Mouse (Mus musculus): ENCODE measurements at regions not wholly inside any gene's neighbourhood (a gene's known extent, or its start where the extent isn't known, plus 50 kb on each side); places are given as distances from the start of the nearest gene placed in this dataset.
A peak's percentile ranks its signal among the peaks of the same experiment; 100 is the strongest.

DNA sequence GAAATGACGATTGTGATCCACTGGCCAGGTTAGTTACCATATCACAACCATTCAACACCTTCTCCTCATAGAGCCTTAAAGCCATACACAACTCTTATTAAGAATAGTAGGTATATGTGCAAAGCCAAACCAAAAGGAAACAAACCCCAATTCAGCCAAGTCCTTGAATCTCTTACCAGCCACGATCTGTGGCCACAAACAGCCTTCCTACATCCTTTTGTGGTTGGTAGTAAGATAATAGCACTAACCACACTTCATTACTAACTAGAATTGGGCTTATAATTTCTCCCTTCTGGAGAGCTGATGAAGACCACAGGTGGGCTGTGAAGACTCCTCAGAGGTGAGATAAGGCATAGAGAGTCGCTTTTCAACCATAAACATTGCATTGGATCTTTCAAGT lies 136.9 kb upstream of the Bank1 start:
- Histone ChIP-seq H3K27me3 (ENCODE audit: control insufficient read depth, insufficient read depth, low read length) (no peaks in the 10 kb centered on the region), H3K36me3 (ENCODE audit: control insufficient read depth, insufficient read depth, low read length) (no peaks in the 10 kb centered on the region), H3K4me3 (ENCODE audit: control insufficient read depth, low read depth, low read length) (no peak overlapping the region), H3K4me1 (ENCODE audit: control insufficient read depth, insufficient read depth, low read length) (no peaks in the 10 kb centered on the region), H3K27ac (ENCODE audit: control insufficient read depth, insufficient read depth, low read depth, low read length) (no peak overlapping the region)
- TF ChIP-seq CTCF (IDR thresholded peaks at IDR 0.05; ENCODE audit: control insufficient read depth, insufficient read depth, insufficient replicate concordance, low read depth, low read length), result no peak
- TF ChIP-seq POLR2A (IDR thresholded peaks at IDR 0.05; ENCODE audit: control insufficient read depth, low read depth, low read length), result no peak

DNA sequence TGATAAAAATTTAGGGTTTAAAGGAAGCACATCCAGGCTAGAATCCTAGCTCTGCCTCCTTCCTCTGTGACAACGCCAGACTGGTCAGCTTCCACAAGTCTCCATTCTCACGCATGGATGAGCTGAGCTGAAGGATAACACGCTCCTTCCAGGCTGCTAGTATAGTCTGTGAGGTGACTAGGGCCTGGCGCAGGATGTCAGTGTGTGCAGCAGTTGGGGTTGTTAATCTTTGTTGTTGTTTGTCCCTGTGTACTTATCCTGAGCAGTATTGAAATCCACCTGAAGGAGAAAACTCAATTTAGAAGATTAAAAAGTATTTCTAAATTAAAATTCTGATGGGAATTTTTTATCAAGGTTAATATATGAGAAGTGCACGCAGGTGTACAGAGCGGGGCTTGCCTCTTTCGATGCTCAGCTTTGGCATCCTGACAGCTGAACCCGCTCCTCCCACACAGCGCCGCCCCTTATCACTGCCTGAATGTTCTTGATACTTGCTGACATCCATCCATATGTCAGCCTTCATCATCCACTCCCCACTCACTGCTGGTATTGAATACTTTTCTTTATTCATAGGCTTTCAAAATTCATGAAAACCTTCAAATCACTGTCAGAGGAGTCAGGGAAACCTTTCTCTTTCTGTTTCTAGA lies 130.7 kb upstream of the Bank1 start:
- no peak overlapping the region for H3K27ac ChIP-seq (ENCODE audit: control insufficient read depth, insufficient read depth, low read depth, low read length)
- no peak overlapping the region for H3K4me3 ChIP-seq (ENCODE audit: control insufficient read depth, low read depth, low read length)
- no peaks in the 10 kb centered on the region for H3K4me1 ChIP-seq (ENCODE audit: control insufficient read depth, insufficient read depth, low read length)
- no peaks in the 10 kb centered on the region for H3K27me3 ChIP-seq (ENCODE audit: control insufficient read depth, insufficient read depth, low read length)
- H3K36me3 ChIP-seq (ENCODE audit: control insufficient read depth, insufficient read depth, low read length), result no peaks in the 10 kb centered on the region
- no peak for TF ChIP-seq POLR2A (IDR thresholded peaks at IDR 0.05; ENCODE audit: control insufficient read depth, low read depth, low read length)
- TF ChIP-seq CTCF (IDR thresholded peaks at IDR 0.05; ENCODE audit: control insufficient read depth, insufficient read depth, insufficient replicate concordance, low read depth, low read length), result no peak

DNA sequence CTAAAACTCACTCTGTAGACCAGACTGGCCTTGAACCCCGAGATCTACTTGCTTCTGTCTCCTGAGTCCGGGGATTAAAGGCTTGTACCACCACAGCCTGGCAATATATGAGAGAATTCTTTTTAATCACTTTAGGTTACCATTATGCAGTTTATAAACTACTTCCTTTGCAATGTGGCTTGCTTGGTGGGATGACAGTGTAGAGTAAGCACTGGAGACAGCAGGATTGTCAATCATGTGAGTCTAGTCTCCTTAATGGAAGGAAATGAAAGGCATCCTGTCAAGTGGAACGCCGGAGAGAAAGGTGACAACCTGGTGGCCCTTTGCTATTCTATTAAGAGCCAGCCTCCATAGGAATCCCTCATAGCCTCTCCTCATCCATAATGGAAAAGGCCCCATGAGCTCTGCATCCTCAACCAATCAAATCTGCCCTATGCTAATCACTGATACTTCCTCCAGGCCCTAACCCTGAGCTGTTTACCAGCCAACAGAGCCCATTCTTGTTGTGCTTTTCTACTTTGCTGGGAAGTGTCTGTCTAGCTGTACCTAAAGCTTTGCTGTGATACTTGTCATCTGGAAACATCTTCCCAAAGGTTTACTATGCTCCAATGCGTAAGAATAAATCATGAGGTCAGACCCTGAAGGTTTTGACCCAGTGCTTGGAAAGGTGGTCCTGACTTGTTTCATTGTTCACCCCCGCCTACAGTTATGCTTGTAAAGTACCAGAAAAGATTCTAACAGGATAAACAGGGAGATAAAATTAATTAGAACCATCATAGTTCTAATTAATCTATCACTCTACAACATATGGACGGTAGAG lies 130.0 kb upstream of the Bank1 start:
- Histone ChIP-seq H3K27ac (ENCODE audit: control insufficient read depth, insufficient read depth, low read depth, low read length) (no peak overlapping the region), H3K36me3 (ENCODE audit: control insufficient read depth, insufficient read depth, low read length) (no peaks in the 10 kb centered on the region), H3K4me3 (ENCODE audit: control insufficient read depth, low read depth, low read length) (no peak overlapping the region), H3K27me3 (ENCODE audit: control insufficient read depth, insufficient read depth, low read length) (no peaks in the 10 kb centered on the region), H3K4me1 (ENCODE audit: control insufficient read depth, insufficient read depth, low read length) (no peaks in the 10 kb centered on the region)
- TF ChIP-seq CTCF (IDR thresholded peaks at IDR 0.05; ENCODE audit: control insufficient read depth, insufficient read depth, insufficient replicate concordance, low read depth, low read length), result no peak
- no peak for TF ChIP-seq POLR2A (IDR thresholded peaks at IDR 0.05; ENCODE audit: control insufficient read depth, low read depth, low read length)

DNA sequence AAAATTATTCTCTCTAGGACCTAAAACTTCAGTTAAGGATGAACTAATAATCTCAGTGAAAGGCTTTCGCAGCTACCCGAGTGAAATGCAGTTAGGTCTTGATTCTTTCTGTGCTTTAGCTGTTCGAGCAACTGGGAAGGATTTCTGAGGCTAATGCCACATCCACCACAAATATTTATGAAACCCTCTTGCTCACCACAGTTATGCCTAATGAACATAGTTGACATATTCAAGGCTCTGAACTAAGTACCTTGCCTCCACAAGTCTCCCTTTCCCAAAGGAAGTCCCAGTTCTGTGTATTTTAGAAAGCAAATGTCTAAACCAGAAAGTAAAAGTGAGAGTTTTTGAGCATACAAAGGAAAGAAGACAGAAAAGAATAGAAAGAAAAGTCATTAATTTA lies 129.1 kb upstream of the Bank1 start:
- Histone ChIP-seq H3K4me3 (ENCODE audit: control insufficient read depth, low read depth, low read length) (no peak overlapping the region), H3K4me1 (ENCODE audit: control insufficient read depth, insufficient read depth, low read length) (no peaks in the 10 kb centered on the region), H3K27ac (ENCODE audit: control insufficient read depth, insufficient read depth, low read depth, low read length) (no peak overlapping the region), H3K36me3 (ENCODE audit: control insufficient read depth, insufficient read depth, low read length) (no peaks in the 10 kb centered on the region), H3K27me3 (ENCODE audit: control insufficient read depth, insufficient read depth, low read length) (no peaks in the 10 kb centered on the region)
- TF ChIP-seq CTCF (IDR thresholded peaks at IDR 0.05; ENCODE audit: control insufficient read depth, insufficient read depth, insufficient replicate concordance, low read depth, low read length), result no peak

DNA sequence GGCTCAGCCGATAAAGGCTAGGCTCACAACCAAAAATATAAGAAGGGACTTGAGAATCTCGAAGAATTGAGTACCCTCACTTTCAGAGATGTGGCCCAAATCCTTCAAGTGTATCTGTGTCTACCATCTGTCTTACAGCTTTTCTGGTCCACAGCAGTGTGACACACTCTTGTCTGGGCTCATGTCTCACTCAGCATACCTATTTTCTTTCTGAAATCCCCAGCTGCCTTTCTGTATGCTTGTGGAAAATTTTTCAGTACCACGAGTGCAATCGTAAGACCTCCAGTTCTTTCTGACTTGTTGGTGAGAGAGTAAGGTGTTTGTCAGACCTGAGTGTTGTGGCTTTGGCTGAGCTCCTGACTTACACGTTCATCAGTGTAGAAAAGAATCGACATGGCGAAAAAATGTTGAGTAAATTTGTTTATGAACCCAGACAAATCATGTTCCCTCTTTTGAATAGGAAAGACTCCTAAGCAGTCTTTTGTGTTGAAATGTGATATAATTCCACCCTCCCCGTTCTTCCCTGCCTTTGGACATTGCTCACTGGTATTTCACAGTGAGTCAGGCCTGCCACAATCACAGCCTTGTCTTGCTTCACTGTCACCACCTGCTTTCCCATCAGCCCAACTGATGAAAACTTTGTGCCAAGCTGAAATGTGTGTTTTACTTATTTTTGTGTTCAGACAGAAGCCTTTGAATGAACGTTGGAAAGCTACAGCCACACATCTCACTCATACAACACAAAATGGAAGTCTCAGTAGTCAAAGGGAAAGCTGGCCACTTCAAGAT lies 125.3 kb upstream of the Bank1 start:
- H3K36me3 ChIP-seq (ENCODE audit: control insufficient read depth, insufficient read depth, low read length), result no peaks in the 10 kb centered on the region
- no peak overlapping the region for H3K27ac ChIP-seq (ENCODE audit: control insufficient read depth, insufficient read depth, low read depth, low read length)
- no peak overlapping the region for H3K4me3 ChIP-seq (ENCODE audit: control insufficient read depth, low read depth, low read length)
- no peak for TF ChIP-seq CTCF (IDR thresholded peaks at IDR 0.05; ENCODE audit: control insufficient read depth, insufficient read depth, insufficient replicate concordance, low read depth, low read length)
- TF ChIP-seq POLR2A (IDR thresholded peaks at IDR 0.05; ENCODE audit: control insufficient read depth, low read depth, low read length), result no peak
- no peaks in the 10 kb centered on the region for H3K4me1 ChIP-seq (ENCODE audit: control insufficient read depth, insufficient read depth, low read length)
- no peaks in the 10 kb centered on the region for H3K27me3 ChIP-seq (ENCODE audit: control insufficient read depth, insufficient read depth, low read length)

DNA sequence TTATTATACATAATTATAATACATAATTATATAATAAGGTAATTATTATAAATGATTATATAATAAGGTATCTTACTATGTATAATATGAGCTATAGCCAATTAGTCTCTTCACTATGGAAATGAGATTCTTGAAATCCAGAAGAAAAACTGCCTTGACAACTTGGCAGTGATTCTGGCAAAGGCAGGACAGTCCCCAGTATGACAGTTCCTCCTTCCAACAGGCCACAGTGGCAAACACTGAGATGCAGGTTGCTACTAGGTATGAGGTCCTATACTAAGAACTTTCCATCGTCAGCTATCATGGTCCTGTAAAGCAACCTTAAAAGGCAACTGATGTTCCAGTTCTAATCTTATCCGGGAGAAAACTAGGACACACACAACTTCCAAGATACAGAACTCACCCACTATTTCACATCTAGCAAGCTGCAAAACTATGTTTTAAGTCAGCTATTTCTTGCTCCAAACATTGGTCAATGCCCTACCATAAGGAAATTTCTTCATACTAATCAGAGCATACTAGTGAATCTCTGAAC lies 124.6 kb upstream of the Bank1 start:
- TF ChIP-seq CTCF (IDR thresholded peaks at IDR 0.05; ENCODE audit: control insufficient read depth, insufficient read depth, insufficient replicate concordance, low read depth, low read length) (no peak), POLR2A (IDR thresholded peaks at IDR 0.05; ENCODE audit: control insufficient read depth, low read depth, low read length) (no peak)
- no peaks in the 10 kb centered on the region for H3K36me3 ChIP-seq (ENCODE audit: control insufficient read depth, insufficient read depth, low read length)
- H3K27me3 ChIP-seq (ENCODE audit: control insufficient read depth, insufficient read depth, low read length), result no peaks in the 10 kb centered on the region
- H3K4me1 ChIP-seq (ENCODE audit: control insufficient read depth, insufficient read depth, low read length), result peaks cover 2% of the 10 kb centered on the region; the same call in 1 of the 2 replicates
- no peak overlapping the region for H3K27ac ChIP-seq (ENCODE audit: control insufficient read depth, insufficient read depth, low read depth, low read length)
- H3K4me3 ChIP-seq (ENCODE audit: control insufficient read depth, low read depth, low read length), result no peak overlapping the region

DNA sequence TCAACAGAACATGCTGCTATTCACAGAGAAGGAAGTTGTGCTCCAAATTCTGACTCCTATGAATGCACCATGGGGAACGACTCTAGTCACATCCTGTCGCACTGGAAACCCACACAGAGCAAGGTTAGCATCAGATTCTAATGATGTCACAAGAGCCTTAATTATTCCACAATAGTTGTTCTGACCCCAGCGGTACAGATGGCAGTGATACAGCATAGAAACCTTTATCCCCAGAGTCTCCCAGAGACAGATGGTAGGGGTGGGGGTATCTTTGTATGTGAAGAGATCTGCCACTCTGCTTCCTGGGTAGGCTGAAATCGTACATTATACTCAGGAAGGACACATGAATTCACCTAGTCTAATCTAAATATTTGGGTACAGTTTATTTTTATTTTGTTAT lies 123.5 kb upstream of the Bank1 start:
- Histone ChIP-seq H3K4me3 (ENCODE audit: control insufficient read depth, low read depth, low read length) (peak overlapping the region; percentile 10; the same call in 1 of the 2 replicates), H3K27ac (ENCODE audit: control insufficient read depth, insufficient read depth, low read depth, low read length) (no peak overlapping the region), H3K36me3 (ENCODE audit: control insufficient read depth, insufficient read depth, low read length) (no peaks in the 10 kb centered on the region), H3K4me1 (ENCODE audit: control insufficient read depth, insufficient read depth, low read length) (peaks cover 2% of the 10 kb centered on the region; the same call in 1 of the 2 replicates), H3K27me3 (ENCODE audit: control insufficient read depth, insufficient read depth, low read length) (no peaks in the 10 kb centered on the region)
- TF ChIP-seq POLR2A (IDR thresholded peaks at IDR 0.05; ENCODE audit: control insufficient read depth, low read depth, low read length), result no peak
- TF ChIP-seq CTCF (IDR thresholded peaks at IDR 0.05; ENCODE audit: control insufficient read depth, insufficient read depth, insufficient replicate concordance, low read depth, low read length), result no peak
